Mouse (Mus musculus) small intestine, adult 2 months (tissue): ENCODE results near the gene Asah2.

Experiments
- CTCF ChIP-seq: fragments of 200-500 bp; IDR thresholded peaks from 2 replicates; pipeline ENCODE4 v1.5.1; 2012; ENCODE audit warnings: low read depth, mild to moderate bottlenecking, control low read depth, inconsistent platforms, low read length, moderate library complexity, mixed read lengths; ENCODE audit not compliant: insufficient replicate concordance, insufficient read length; ENCODE audit errors: extremely low read depth
- POLR2A ChIP-seq: fragments of 200-500 bp; IDR thresholded peaks from 2 replicates; pipeline ENCODE4 v1.6.1; 2012; ENCODE audit warnings: low read depth, mild to moderate bottlenecking, control low read depth, inconsistent platforms, low read length, moderate library complexity

DNA sequence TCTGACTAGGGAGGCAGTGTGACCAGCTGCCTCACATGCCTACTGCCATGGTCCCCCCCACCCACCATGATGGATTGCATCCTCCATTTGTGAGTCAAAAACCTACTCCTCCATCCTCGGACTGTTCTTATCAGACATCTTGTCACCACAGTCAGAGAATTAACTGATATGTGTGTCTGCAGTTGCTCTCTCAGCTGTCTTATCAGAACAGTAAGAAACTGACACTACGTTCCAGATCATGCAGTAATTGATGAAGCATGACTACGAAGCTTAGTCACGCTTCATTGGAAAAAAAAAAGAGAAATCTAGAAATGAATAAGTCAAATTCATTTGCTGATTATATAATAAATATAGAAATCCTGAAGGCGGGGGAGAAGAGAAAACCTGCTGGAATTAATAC is 105.4 kb downstream of the Asah2 start:
- TF ChIP-seq CTCF (no peak), POLR2A (no peak)
